Mouse (Mus musculus) hematopoietic multipotent progenitor cell, adult 10-12 weeks (in vitro differentiated cells): Measurements from ENCODE around the gene B3gat2. TPM values are rescaled to one million over a fixed set of nuclear protein-coding genes. Genes with fewer than 3 reads are reported as not detected.

ENCODE experiments used
- polyA plus RNA-seq: library from polyadenylated mRNA; stranded (reverse); fragments of >175 nt; gene quantifications from 2 replicates; pipeline ENCODE4 v1.2.3, GENCODE M21; 2012; ENCODE audit warnings: low replicate concordance

B3gat2 gene
- polyA plus RNA-seq: 0.06 and 0.21 TPM in 2 replicates

DNA sequence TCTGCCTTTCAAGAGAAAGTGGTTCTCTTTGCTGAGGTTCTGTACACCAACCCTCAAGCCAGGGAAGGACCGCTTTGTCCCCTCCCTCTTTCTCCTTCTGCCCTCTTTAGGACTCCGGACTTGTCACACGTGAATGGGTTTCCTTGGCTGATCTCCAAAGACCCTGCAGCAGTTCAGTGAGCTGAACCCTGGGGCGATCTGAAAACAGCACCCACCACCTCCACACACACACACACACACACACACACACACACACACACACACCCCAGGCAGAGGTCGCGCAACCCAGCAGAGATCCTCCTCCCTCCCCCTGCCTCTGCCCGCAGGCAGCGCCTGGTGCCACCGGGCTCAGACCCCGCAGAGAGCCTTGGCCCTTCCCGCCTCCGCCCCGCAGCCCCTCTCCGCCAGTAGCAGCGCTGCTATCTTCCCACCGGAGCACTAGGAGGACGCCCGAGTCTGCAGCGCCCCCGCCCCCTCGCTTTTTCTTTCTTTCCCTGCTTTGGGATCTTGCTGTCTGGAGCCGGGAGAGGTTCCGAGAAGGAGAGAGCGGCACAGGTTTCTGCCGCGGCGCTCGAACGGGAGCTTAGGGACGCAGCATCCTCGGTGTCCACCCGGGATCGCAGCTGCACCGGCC, at the start of gene B3gat2:
Gene B3gat2 (plus strand): TSS at position 252 of the 634 bp plus-strand sequence.

Other genes starting within 250 kb of the B3gat2 start
- 15.0 and 19.9 TPM in 2 replicates for gene Smap1, start 160.6 kb downstream of the B3gat2 start, polyA plus RNA-seq
- gene Sdhaf4, start 243.9 kb downstream of the B3gat2 start, polyA plus RNA-seq: 0.97 and 1.5 TPM in 2 replicates